Mouse (Mus musculus): Measurements from ENCODE around the gene Atg4a-ps. TPM values are rescaled to one million over a fixed set of nuclear protein-coding genes. Genes with fewer than 3 reads are reported as not detected.

Gene Atg4a-ps
- polyA plus RNA-seq, 1 experiment: not detected

DNA sequence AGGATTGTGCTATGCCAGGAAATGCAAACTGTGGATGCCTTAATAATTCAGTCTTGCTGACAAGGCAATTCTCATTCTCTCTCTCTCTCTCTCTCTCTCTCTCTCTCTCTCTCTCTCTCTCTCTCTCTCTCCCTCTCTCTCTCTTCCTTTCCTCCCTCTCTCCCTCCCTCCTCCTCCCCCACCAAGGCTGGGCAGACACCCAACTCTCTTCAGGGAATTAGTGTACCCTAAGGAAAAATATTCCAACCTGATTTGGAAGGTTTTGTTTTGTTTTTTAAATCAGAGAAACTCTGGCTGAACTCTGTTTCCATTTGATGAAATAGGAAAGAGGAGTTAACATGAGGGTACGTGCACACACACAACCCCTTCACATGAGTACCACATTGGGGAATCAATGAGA lies 44.3 kb downstream of the Atg4a-ps start:
- no peak overlapping the region for H3K27ac ChIP-seq (ENCODE audit: insufficient read depth, low read depth, low read length)
- H3K4me1 ChIP-seq (ENCODE audit: control insufficient read depth, insufficient read depth, insufficient read length, low read length): no peaks in the 10 kb centered on the region
- 74% methylated on average over 1 of the region's 1 CpGs for WGBS
- H3K4me3 ChIP-seq (ENCODE audit: low read depth, low read length): no peak overlapping the region
- TF ChIP-seq CTCF (IDR thresholded peaks at IDR 0.05; ENCODE audit: extremely low read depth, insufficient read length, insufficient replicate concordance, low read depth, low read length) (no peak), POLR2A (IDR thresholded peaks at IDR 0.05; ENCODE audit: low read depth, low read length) (no peak)
- no peaks in the 10 kb centered on the region for H3K36me3 ChIP-seq (ENCODE audit: control insufficient read depth, insufficient read depth, low read length)
- H3K27me3 ChIP-seq (ENCODE audit: control insufficient read depth, insufficient read depth, low read length): no peaks in the 10 kb centered on the region

DNA sequence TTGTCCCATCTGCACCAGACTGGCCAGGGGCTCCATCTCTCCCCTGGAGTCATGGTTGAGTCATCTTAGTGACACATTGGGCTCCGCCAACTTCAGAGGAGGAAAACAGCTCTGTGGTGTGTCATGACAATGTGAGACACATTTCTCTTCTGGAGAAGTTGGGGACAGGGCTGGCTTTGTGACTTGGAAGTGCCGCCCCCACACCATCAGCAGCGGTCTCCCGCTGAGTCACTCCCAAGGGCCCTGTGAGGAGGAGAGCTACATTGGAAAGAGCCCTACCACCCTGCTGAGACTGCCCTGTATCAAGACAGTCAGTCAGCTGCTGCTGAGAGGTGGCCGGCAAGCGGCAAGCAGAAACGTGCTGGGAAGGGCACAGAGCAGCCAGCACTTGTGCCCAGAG lies 44.9 kb downstream of the Atg4a-ps start:
- no peak for TF ChIP-seq CTCF (IDR thresholded peaks at IDR 0.05; ENCODE audit: extremely low read depth, insufficient read length, insufficient replicate concordance, low read depth, low read length)
- no peak for TF ChIP-seq POLR2A (IDR thresholded peaks at IDR 0.05; ENCODE audit: low read depth, low read length)
- no peak overlapping the region for H3K27ac ChIP-seq (ENCODE audit: insufficient read depth, low read depth, low read length)
- no peaks in the 10 kb centered on the region for H3K4me1 ChIP-seq (ENCODE audit: control insufficient read depth, insufficient read depth, insufficient read length, low read length)
- no peaks in the 10 kb centered on the region for H3K27me3 ChIP-seq (ENCODE audit: control insufficient read depth, insufficient read depth, low read length)
- H3K4me3 ChIP-seq (ENCODE audit: low read depth, low read length): no peak overlapping the region
- WGBS: 65% methylated on average over 7 of the region's 7 CpGs
- H3K36me3 ChIP-seq (ENCODE audit: control insufficient read depth, insufficient read depth, low read length): no peaks in the 10 kb centered on the region

DNA sequence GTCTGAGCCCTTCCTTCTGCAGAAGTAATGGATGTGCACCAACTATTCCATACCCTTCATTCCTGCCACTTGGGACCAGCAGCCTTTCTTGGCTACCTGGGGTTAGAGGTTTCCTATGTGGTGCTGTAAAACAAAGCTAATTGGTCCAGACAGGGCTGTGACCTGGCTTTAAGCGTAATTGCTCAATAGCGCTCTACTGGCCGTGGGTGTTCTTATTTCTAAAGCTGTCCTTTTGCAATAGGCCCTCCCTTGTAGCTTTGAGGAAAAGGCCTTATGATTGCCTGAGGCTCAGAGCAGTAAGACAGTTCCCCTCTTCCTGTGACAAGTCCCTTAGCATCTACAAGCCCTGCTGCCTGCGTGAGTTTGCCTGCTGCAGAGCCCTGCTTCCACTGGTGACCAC lies 48.3 kb downstream of the Atg4a-ps start:
- TF ChIP-seq CTCF (IDR thresholded peaks at IDR 0.05; ENCODE audit: extremely low read depth, insufficient read length, insufficient replicate concordance, low read depth, low read length): no peak
- no peak for TF ChIP-seq POLR2A (IDR thresholded peaks at IDR 0.05; ENCODE audit: low read depth, low read length)
- 80% methylated on average over 4 of the region's 4 CpGs for WGBS
- no peaks in the 10 kb centered on the region for H3K4me1 ChIP-seq (ENCODE audit: control insufficient read depth, insufficient read depth, insufficient read length, low read length)
- H3K27ac ChIP-seq (ENCODE audit: insufficient read depth, low read depth, low read length): no peak overlapping the region
- H3K36me3 ChIP-seq (ENCODE audit: control insufficient read depth, insufficient read depth, low read length): no peaks in the 10 kb centered on the region
- no peaks in the 10 kb centered on the region for H3K27me3 ChIP-seq (ENCODE audit: control insufficient read depth, insufficient read depth, low read length)
- no peak overlapping the region for H3K4me3 ChIP-seq (ENCODE audit: low read depth, low read length)

DNA sequence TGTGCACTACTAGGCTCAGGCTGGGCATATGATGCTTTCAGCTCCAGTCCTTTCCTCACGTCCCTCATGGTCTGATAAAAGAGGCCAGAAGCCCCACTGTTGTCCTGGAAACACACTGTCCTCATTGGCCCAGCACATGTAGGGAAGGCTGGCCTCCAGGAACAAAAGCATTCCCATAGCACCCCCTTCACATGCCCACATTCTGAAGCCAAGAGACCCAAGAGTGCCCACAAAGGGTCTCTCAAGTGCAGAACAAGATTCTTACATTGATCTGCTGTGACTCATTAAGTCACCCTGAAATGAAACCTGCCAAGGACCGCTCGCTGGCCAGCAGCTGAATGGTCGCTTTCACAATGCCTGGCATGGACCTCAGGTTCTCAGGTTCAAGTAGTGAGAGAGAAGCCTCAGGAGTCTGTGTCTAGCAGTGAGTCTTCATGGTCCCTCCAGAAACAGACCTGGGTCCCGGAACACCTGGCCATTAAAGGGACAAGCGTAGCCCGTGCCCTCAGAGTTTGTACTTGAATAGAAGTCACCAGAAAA lies 50.5 kb downstream of the Atg4a-ps start:
- Histone ChIP-seq H3K4me3 (ENCODE audit: low read depth, low read length) (no peak overlapping the region), H3K27me3 (ENCODE audit: control insufficient read depth, insufficient read depth, low read length) (no peaks in the 10 kb centered on the region), H3K36me3 (ENCODE audit: control insufficient read depth, insufficient read depth, low read length) (no peaks in the 10 kb centered on the region), H3K4me1 (ENCODE audit: control insufficient read depth, insufficient read depth, insufficient read length, low read length) (no peaks in the 10 kb centered on the region), H3K27ac (ENCODE audit: insufficient read depth, low read depth, low read length) (no peak overlapping the region)
- 77% methylated on average over 7 of the region's 7 CpGs for WGBS
- TF ChIP-seq CTCF (IDR thresholded peaks at IDR 0.05; ENCODE audit: extremely low read depth, insufficient read length, insufficient replicate concordance, low read depth, low read length) (no peak), POLR2A (IDR thresholded peaks at IDR 0.05; ENCODE audit: low read depth, low read length) (no peak)

Other genes with a start within 250 kb of the Atg4a-ps start
- 0.06 and 0.13 TPM in 2 replicates for gene Syt6, start 70.8 kb downstream of the Atg4a-ps start, polyA plus RNA-seq (2012; rRNA removed)
- 4.0 and 5.7 TPM in 2 replicates for gene Olfml3, start 91.9 kb upstream of the Atg4a-ps start, polyA plus RNA-seq (2012; rRNA removed)
- gene Gm10964, start 93.3 kb upstream of the Atg4a-ps start, polyA plus RNA-seq (2012; rRNA removed): not detected in 2 replicates
- gene Hipk1, start 145.5 kb upstream of the Atg4a-ps start, polyA plus RNA-seq (2012; rRNA removed): 27.2 and 55.2 TPM in 2 replicates
- 5.2 and 5.3 TPM in 2 replicates for gene Dclre1b, start 163.4 kb upstream of the Atg4a-ps start, polyA plus RNA-seq (2012; rRNA removed)
- gene Ap4b1, start 163.5 kb upstream of the Atg4a-ps start, polyA plus RNA-seq (2012; rRNA removed): 3.8 and 9.4 TPM in 2 replicates
- gene Gm43064, start 163.5 kb upstream of the Atg4a-ps start, polyA plus RNA-seq (2012; rRNA removed): not detected in 2 replicates
- 0.66 and 23.5 TPM in 2 replicates for gene Bcl2l15, start 186.5 kb upstream of the Atg4a-ps start, polyA plus RNA-seq (2012; rRNA removed)
- gene Ptpn22, start 213.7 kb upstream of the Atg4a-ps start, polyA plus RNA-seq (2012; rRNA removed): 1.5 and 6.3 TPM in 2 replicates

Measured in small intestine, adult 2 months (tissue).